In the genomic region with DNA sequence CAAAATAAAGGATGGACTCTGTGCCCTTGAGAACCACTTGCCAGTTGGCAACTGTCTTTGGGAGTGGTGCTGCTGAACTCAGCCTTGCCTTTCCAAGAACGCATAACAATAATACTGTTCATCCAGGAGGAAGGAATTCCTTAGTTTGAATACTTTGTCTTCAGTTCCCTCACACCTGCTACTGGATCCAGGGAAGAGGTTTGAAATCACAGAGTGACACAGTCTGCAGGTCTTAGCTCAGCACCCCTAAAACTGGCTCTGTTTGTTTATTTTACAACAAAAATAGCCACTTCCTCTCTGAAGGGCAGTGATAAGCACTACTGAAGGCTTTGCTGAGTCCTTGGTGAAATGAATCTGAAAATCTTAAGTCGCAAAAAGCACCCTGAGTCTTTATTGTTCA, we compare ENCODE assay signal across 20 mouse cellular contexts.
A peak's percentile ranks its signal among the peaks of the same experiment; 100 is the strongest.
DNase-seq lines count a peak whose midpoint lies in the region; ATAC-seq and TF ChIP-seq lines count a peak whose summit lies in the region.
"Had no signal": no experiment of that assay in that cellular context is flagged by ENCODE, and none has a peak within 500 bp of the region (broad histone marks: within the 10 kb centered on the region; RNA-seq: fewer than 3 reads in every experiment).

No protein-coding gene starts in this region.

- TF ChIP-seq CTCF in heart, adult 2 months (IDR thresholded peaks at IDR 0.05) = no peak
- TF ChIP-seq CTCF in lung, embryonic 14.5 days (IDR thresholded peaks at IDR 0.05; ENCODE audit: low read depth) = no peak
- TF ChIP-seq CTCF in lung, adult 2 months (IDR thresholded peaks at IDR 0.05; ENCODE audit: insufficient read depth, low read length) = no peak

- no peaks in the 10 kb centered on the region for H3K79me2 ChIP-seq in heart, adult 2 months (replicated peaks; ENCODE audit: control insufficient read depth, insufficient read depth, low read length)

- TF ChIP-seq EP300 in heart, adult 2 months (IDR thresholded peaks at IDR 0.05; ENCODE audit: insufficient read depth, low read depth, low read length) = no peak

- TF ChIP-seq POLR2A in heart, adult 2 months (IDR thresholded peaks at IDR 0.05; ENCODE audit: insufficient read depth, low read depth, low read length) = no peak
- no peak for TF ChIP-seq POLR2A in lung, adult 2 months (IDR thresholded peaks at IDR 0.05; ENCODE audit: borderline replicate concordance, extremely low read depth, low read depth, low read length)

- ATAC-seq in lung, embryonic 14.5 days (ENCODE audit: insufficient read depth) = no peak
- ATAC-seq: activated CD4-positive, CD25-positive, alpha-beta regulatory T cell, adult 4 months had no signal

- no peak overlapping the region for H3K9ac ChIP-seq in heart, adult 2 months (ENCODE audit: low read depth, low read length)
- H3K9ac ChIP-seq in lung, embryonic 14.5 days = no peak overlapping the region
- no peak overlapping the region for H3K9ac ChIP-seq in ES-E14 (ENCODE audit: insufficient read depth, low read depth, low read length, poor library complexity, severe bottlenecking)
- H3K9ac ChIP-seq: heart, embryonic 13.5 days; limb, embryonic 13.5 days; liver, embryonic 15.5 days; neural tube, embryonic 13.5 days had no signal

- H3K4me3 ChIP-seq in heart, adult 2 months = no peak overlapping the region
- H3K4me3 ChIP-seq in lung, embryonic 14.5 days (ENCODE audit: low read depth, low read length) = no peak overlapping the region
- H3K4me3 ChIP-seq in lung, adult 2 months (replicated peaks; ENCODE audit: extremely low read depth, low read depth, low read length) = no peak overlapping the region
- no peak overlapping the region for H3K4me3 ChIP-seq in ES-E14 (ENCODE audit: insufficient read depth in 1 of 2, low read depth in 1 of 2, low read length in 2 of 2, poor library complexity in 1 of 2, severe bottlenecking in 1 of 2)
- H3K4me3 ChIP-seq: erythroblast, embryonic 14.5 days; heart, embryonic 13.5 days; layer of hippocampus, adult 2 months; limb, embryonic 13.5 days; liver, embryonic 15.5 days; megakaryocyte, embryonic 14.5 days; neural tube, embryonic 13.5 days had no signal

- peak overlapping the region; percentile 11; the same call in 1 of the 2 replicates for H3K27ac ChIP-seq in heart, adult 2 months
- no peak overlapping the region for H3K27ac ChIP-seq in lung, embryonic 14.5 days (ENCODE audit: low read depth)
- H3K27ac ChIP-seq in ES-E14 (ENCODE audit: insufficient read depth, low read depth, low read length, poor library complexity, severe bottlenecking) = no peak overlapping the region
- H3K27ac ChIP-seq: heart, embryonic 13.5 days; layer of hippocampus, adult 2 months; limb, embryonic 13.5 days; liver, embryonic 15.5 days; neural tube, embryonic 13.5 days had no signal

- intact Hi-C loops in heart, adult 2 months (cut with DNase I) = no loop called here

- H3K27me3 ChIP-seq in heart, adult 2 months (ENCODE audit: control insufficient read depth, insufficient read depth, low read length) = no peaks in the 10 kb centered on the region
- H3K27me3 ChIP-seq in lung, embryonic 14.5 days (ENCODE audit: insufficient read depth, low read length) = no peaks in the 10 kb centered on the region
- H3K27me3 ChIP-seq: heart, embryonic 13.5 days; limb, embryonic 13.5 days; liver, embryonic 15.5 days; megakaryocyte, embryonic 14.5 days; neural tube, embryonic 13.5 days had no signal

- 12% methylated on average over 2 of the region's 2 CpGs for WGBS in heart, adult 2 months
- WGBS in lung, embryonic 14.5 days = 38% methylated on average over 2 of the region's 2 CpGs
- WGBS in lung, adult 2 months = 26% methylated on average over 2 of the region's 2 CpGs

- no peak overlapping the region for H3K4me2 ChIP-seq in lung, embryonic 14.5 days
- H3K4me2 ChIP-seq: heart, embryonic 13.5 days; limb, embryonic 13.5 days; liver, embryonic 15.5 days; neural tube, embryonic 13.5 days had no signal

- DNase-seq in heart, adult 2 months = no peak
- no peak for DNase-seq in heart, postnatal 4 days
- DNase-seq in lung, embryonic 14.5 days = peak; percentile 24
- DNase-seq in lung, adult 2 months = no peak
- DNase-seq in ES-E14 (ENCODE audit: low read depth, low spot score) = peak; percentile 6
- peak; percentile 16 for DNase-seq in fibroblast of lung, adult 2 months (ENCODE audit: low read depth)
- no peak for DNase-seq in natural killer cell, adult 2 months (ENCODE audit: low spot score in 2 of 2)
- DNase-seq: cerebellum, postnatal 10 days; embryo, embryonic 11 days; gastrocnemius, postnatal 36 days; retina, postnatal 1 day; thymus, adult 2 months had no signal

- H3K4me1 ChIP-seq in heart, adult 2 months (ENCODE audit: control insufficient read depth, insufficient read depth, low read length) = peaks cover 2% of the 10 kb centered on the region
- no peaks in the 10 kb centered on the region for H3K4me1 ChIP-seq in lung, embryonic 14.5 days (ENCODE audit: insufficient read depth)
- H3K4me1 ChIP-seq in lung, adult 2 months (ENCODE audit: control insufficient read depth, insufficient read depth, low read length) = peaks cover 4% of the 10 kb centered on the region; the same call in 1 of the 2 replicates
- H3K4me1 ChIP-seq in ES-E14 (ENCODE audit: control insufficient read depth in 2 of 2, insufficient read depth in 2 of 2, low read length in 2 of 2, poor library complexity in 1 of 2) = no peaks in the 10 kb centered on the region
- H3K4me1 ChIP-seq: heart, embryonic 13.5 days; limb, embryonic 13.5 days; liver, embryonic 15.5 days; megakaryocyte, embryonic 14.5 days; neural tube, embryonic 13.5 days had no signal

- in situ Hi-C loops in ES-E14 (cut with MboI; ENCODE audit: low sequenced_read_pairs in 2 of 2, unreplicated experiment in 2 of 2) = no loop called here

- H3K9me3 ChIP-seq in lung, embryonic 14.5 days (ENCODE audit: low read depth, low read length) = no peaks in the 10 kb centered on the region
- H3K9me3 ChIP-seq in ES-E14 (ENCODE audit: control insufficient read depth, insufficient read depth, low read depth, low read length) = no peaks in the 10 kb centered on the region
- H3K9me3 ChIP-seq: heart, embryonic 13.5 days; limb, embryonic 13.5 days; liver, embryonic 15.5 days; megakaryocyte, embryonic 14.5 days; neural tube, embryonic 13.5 days had no signal

- H3K36me3 ChIP-seq in heart, adult 2 months (ENCODE audit: control insufficient read depth, insufficient read depth, low read length) = no peaks in the 10 kb centered on the region
- H3K36me3 ChIP-seq in lung, embryonic 14.5 days (ENCODE audit: insufficient read depth) = no peaks in the 10 kb centered on the region
- no peaks in the 10 kb centered on the region for H3K36me3 ChIP-seq in ES-E14 (ENCODE audit: control insufficient read depth, insufficient read depth, low read length, poor library complexity, severe bottlenecking)
- H3K36me3 ChIP-seq: heart, embryonic 13.5 days; limb, embryonic 13.5 days; liver, embryonic 15.5 days; neural tube, embryonic 13.5 days had no signal

TF ChIP-seq in ES-E14, 5 proteins besides CTCF, POLR2A, EP300 and RAD21:
- TF ChIP-seq MAFK (IDR thresholded peaks at IDR 0.05; ENCODE audit: insufficient read depth, low read depth, low read length) (no peak), HCFC1 (IDR thresholded peaks at IDR 0.05; ENCODE audit: borderline replicate concordance, insufficient read depth, low read length) (no peak), CHD2 (IDR thresholded peaks at IDR 0.05; ENCODE audit: low read depth, low read length) (no peak)

Comparison
In these comparisons a context has a peak if more than half of its experiments do, and no peak if none do; other contexts are left out.
1. DNase-seq: peak in lung, embryonic 14.5 days (single experiment), ES-E14 (single experiment) and fibroblast of lung, adult 2 months (single experiment); none in heart, adult 2 months (0 of 2), heart, postnatal 4 days (single experiment), lung, adult 2 months (single experiment) and natural killer cell, adult 2 months (0 of 2).